Mouse (Mus musculus): Measurements from ENCODE around the gene Snx18. TPM values are rescaled to one million over a fixed set of nuclear protein-coding genes. Genes with fewer than 3 reads are reported as not detected.

The Snx18 gene
- polyA plus RNA-seq, 1 experiment from 2014 or later, result 18.1 TPM

DNA sequence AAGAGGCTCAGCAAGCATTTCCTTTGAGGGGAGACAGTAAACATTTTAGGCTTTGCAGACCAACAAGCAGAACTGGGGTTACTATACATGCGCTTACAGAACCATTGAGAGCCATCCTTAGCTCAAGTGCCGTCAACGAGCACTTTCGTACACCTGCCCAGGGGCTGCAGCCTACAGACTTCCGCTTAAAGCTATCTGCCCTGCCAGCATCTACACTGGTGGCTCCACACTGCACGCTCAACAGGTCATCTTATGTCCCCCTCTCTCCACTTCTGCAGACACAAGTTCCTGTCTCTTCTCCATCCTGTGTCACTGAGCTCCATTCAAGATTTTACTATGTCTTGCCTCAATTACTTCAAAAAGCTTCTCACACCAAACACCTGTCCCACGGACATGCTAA, 11.0 kb downstream of the Snx18 start:
- H3K9ac ChIP-seq (replicated peaks; ENCODE audit: low read depth), result no peak overlapping the region
- 67% methylated on average over 7 of the region's 7 CpGs for WGBS
- H3K36me3 ChIP-seq (ENCODE audit: insufficient read depth, low read length), result no peaks in the 10 kb centered on the region
- ATAC-seq (no peak), DNase-seq (ENCODE audit: low spot score) (no peak)
- no peak overlapping the region for H3K27ac ChIP-seq (ENCODE audit: low read length)
- H3K4me1 ChIP-seq (ENCODE audit: insufficient read depth, low read depth, low read length), result peaks cover 29% of the 10 kb centered on the region
- H3K4me3 ChIP-seq (ENCODE audit: low read depth, low read length), result no peak overlapping the region
- no peaks in the 10 kb centered on the region for H3K9me3 ChIP-seq (ENCODE audit: low read length)
- H3K4me2 ChIP-seq (replicated peaks; ENCODE audit: low read depth, low read length), result no peak overlapping the region
- H3K27me3 ChIP-seq (replicated peaks; ENCODE audit: insufficient read depth, low read length), result no peaks in the 10 kb centered on the region
- TF ChIP-seq CTCF (IDR thresholded peaks at IDR 0.05) (no peak), EP300 (IDR thresholded peaks at IDR 0.05) (no peak)

DNA sequence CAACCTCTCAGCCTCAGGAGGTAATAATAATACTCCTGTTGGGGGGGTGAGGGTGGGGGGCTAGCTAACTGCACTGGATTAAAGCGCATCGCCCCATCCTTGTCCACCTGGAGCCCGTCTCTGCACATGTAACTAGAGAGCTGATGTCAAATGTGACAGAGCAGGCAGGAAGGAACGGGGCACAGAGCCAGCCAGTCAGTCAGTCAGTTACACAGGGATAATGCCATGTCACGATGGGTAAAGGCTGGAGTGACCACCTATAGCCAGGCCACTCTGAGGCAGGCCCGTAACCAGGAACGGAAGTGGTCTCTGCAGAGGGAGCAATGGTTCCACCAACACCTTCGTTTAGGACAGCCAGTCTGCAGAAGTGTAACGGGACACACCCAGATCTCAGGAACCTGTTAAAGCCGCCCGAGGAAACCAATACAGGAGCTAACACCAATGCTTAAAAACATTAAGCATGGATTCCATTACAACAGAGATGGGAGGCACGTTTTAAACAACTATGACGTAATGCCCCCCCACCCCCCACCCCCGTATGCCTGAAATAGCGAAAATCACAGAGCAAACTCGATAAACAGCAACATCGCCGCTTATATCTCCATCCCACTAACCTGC, 11.5 kb downstream of the Snx18 start:
- no peaks in the 10 kb centered on the region for H3K36me3 ChIP-seq (ENCODE audit: insufficient read depth, low read length)
- H3K9me3 ChIP-seq (ENCODE audit: low read length), result no peaks in the 10 kb centered on the region
- H3K4me3 ChIP-seq (ENCODE audit: low read depth, low read length), result no peak overlapping the region
- no peaks in the 10 kb centered on the region for H3K27me3 ChIP-seq (replicated peaks; ENCODE audit: insufficient read depth, low read length)
- no peak overlapping the region for H3K4me2 ChIP-seq (replicated peaks; ENCODE audit: low read depth, low read length)
- no peak overlapping the region for H3K27ac ChIP-seq (ENCODE audit: low read length)
- no peak for ATAC-seq
- peaks cover 28% of the 10 kb centered on the region for H3K4me1 ChIP-seq (ENCODE audit: insufficient read depth, low read depth, low read length)
- DNase-seq (ENCODE audit: low spot score), result no peak
- 60% methylated on average over 18 of the region's 18 CpGs for WGBS
- TF ChIP-seq EP300 (IDR thresholded peaks at IDR 0.05) (no peak), CTCF (IDR thresholded peaks at IDR 0.05) (no peak)
- H3K9ac ChIP-seq (replicated peaks; ENCODE audit: low read depth), result no peak overlapping the region

DNA sequence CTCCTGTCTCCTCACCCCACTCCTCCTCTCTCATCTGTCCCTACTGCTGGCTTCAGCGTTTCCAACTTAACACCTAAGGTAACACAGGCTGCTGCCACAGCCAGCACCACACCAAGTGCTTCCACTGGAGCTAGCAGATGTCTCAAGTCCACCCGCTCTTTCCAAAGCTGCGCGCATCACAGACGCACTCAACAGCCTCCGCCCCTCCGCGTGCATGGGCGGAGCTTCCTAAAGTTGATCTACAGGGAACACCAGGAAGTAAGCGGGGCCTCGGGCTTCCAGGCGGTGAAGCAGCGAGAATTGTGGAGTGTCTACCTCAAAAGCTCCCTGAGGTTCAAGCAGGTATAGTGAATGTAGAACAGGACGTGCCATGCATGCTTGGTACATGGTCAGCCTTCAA, 12.2 kb downstream of the Snx18 start:
- H3K4me1 ChIP-seq (ENCODE audit: insufficient read depth, low read depth, low read length), result peaks cover 24% of the 10 kb centered on the region
- 73% methylated on average over 14 of the region's 14 CpGs for WGBS

GRCm38 (mm10) chr13:113605693-113606092, 12.7 kb downstream of the Snx18 start:
- ATAC-seq (no peak), DNase-seq (ENCODE audit: low spot score) (no peak)
- no peak for TF ChIP-seq EP300 (IDR thresholded peaks at IDR 0.05)
- TF ChIP-seq CTCF (IDR thresholded peaks at IDR 0.05), result no peak
- Histone ChIP-seq H3K4me3 (ENCODE audit: low read depth, low read length) (no peak overlapping the region), H3K4me1 (ENCODE audit: insufficient read depth, low read depth, low read length) (peaks cover 24% of the 10 kb centered on the region), H3K4me2 (replicated peaks; ENCODE audit: low read depth, low read length) (no peak overlapping the region), H3K9ac (replicated peaks; ENCODE audit: low read depth) (no peak overlapping the region), H3K27ac (ENCODE audit: low read length) (no peak overlapping the region), H3K27me3 (replicated peaks; ENCODE audit: insufficient read depth, low read length) (no peaks in the 10 kb centered on the region), H3K36me3 (ENCODE audit: insufficient read depth, low read length) (no peaks in the 10 kb centered on the region), H3K9me3 (ENCODE audit: low read length) (no peaks in the 10 kb centered on the region)
- WGBS, result 90% methylated on average over 10 of the region's 10 CpGs

More for the DNA sequence above, 12.2 kb downstream of the Snx18 start:
- H3K27ac ChIP-seq (ENCODE audit: low read length), result no peak overlapping the region
- peak; percentile 52 for ATAC-seq
- H3K9ac ChIP-seq (replicated peaks; ENCODE audit: low read depth), result no peak overlapping the region
- H3K27me3 ChIP-seq (replicated peaks; ENCODE audit: insufficient read depth, low read length), result no peaks in the 10 kb centered on the region
- H3K4me3 ChIP-seq (ENCODE audit: low read depth, low read length), result no peak overlapping the region
- no peak overlapping the region for H3K4me2 ChIP-seq (replicated peaks; ENCODE audit: low read depth, low read length)
- no peak for DNase-seq (ENCODE audit: low spot score)
- TF ChIP-seq CTCF (IDR thresholded peaks at IDR 0.05), result no peak
- TF ChIP-seq EP300 (IDR thresholded peaks at IDR 0.05), result no peak
- H3K36me3 ChIP-seq (ENCODE audit: insufficient read depth, low read length), result no peaks in the 10 kb centered on the region
- H3K9me3 ChIP-seq (ENCODE audit: low read length), result no peaks in the 10 kb centered on the region

GRCm38 (mm10) chr13:113604321-113604720, 14.0 kb downstream of the Snx18 start:
- TF ChIP-seq EP300 (IDR thresholded peaks at IDR 0.05) (no peak), CTCF (IDR thresholded peaks at IDR 0.05) (no peak)
- DNase-seq (ENCODE audit: low spot score), result no peak
- no peak overlapping the region for H3K9ac ChIP-seq (replicated peaks; ENCODE audit: low read depth)
- H3K4me2 ChIP-seq (replicated peaks; ENCODE audit: low read depth, low read length), result no peak overlapping the region
- H3K4me1 ChIP-seq (ENCODE audit: insufficient read depth, low read depth, low read length), result peaks cover 16% of the 10 kb centered on the region
- no peak overlapping the region; the same call in 1 of the 2 replicates for H3K27ac ChIP-seq (ENCODE audit: low read length)
- ATAC-seq, result no peak
- 61% methylated on average over 6 of the region's 6 CpGs for WGBS
- no peaks in the 10 kb centered on the region for H3K36me3 ChIP-seq (ENCODE audit: insufficient read depth, low read length)
- H3K4me3 ChIP-seq (ENCODE audit: low read depth, low read length), result no peak overlapping the region
- no peaks in the 10 kb centered on the region for H3K27me3 ChIP-seq (replicated peaks; ENCODE audit: insufficient read depth, low read length)
- no peaks in the 10 kb centered on the region for H3K9me3 ChIP-seq (ENCODE audit: low read length)

DNA sequence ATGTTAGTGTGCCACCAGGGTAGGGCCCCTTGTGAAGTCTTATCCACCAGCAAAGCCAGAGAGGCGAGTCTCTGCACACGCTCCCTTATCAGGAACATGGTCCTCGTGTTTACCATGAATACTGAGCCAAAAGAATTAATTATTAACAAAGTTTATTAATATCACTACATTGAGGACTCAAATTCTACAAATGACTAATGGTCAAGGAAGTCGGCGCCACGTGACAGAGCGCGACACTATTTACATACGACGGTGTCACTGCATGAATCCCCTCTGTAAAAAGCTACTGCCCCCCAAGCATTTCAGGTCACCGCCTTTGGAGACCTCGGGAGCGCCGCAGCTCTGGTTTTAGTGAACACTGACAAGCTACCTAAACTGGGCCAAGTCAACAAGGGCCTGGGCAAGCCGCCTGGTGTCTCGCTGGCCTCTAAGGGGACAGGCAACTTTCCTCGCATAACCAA, 15.5 kb downstream of the Snx18 start:
- H3K27me3 ChIP-seq (replicated peaks; ENCODE audit: insufficient read depth, low read length), result no peaks in the 10 kb centered on the region
- no peak for TF ChIP-seq CTCF (IDR thresholded peaks at IDR 0.05)
- peak; percentile 68 for TF ChIP-seq EP300 (IDR thresholded peaks at IDR 0.05)
- WGBS, result 45% methylated on average over 17 of the region's 17 CpGs
- no peak overlapping the region for H3K9ac ChIP-seq (replicated peaks; ENCODE audit: low read depth)
- no peaks in the 10 kb centered on the region for H3K9me3 ChIP-seq (ENCODE audit: low read length)
- 0 out of 2 replicates have a peak overlapping the region, but pooled peaks have one; percentile 3 for H3K4me2 ChIP-seq (replicated peaks; ENCODE audit: low read depth, low read length)
- no peaks in the 10 kb centered on the region; the same call in 1 of the 2 replicates for H3K36me3 ChIP-seq (ENCODE audit: insufficient read depth, low read length)
- DNase-seq (ENCODE audit: low spot score) (peak; percentile 81), ATAC-seq (peak; percentile 60)
- H3K4me3 ChIP-seq (ENCODE audit: low read depth, low read length), result no peak overlapping the region
- peak overlapping the region; percentile 58 for H3K27ac ChIP-seq (ENCODE audit: low read length)
- peaks cover 17% of the 10 kb centered on the region for H3K4me1 ChIP-seq (ENCODE audit: insufficient read depth, low read depth, low read length)
